Mouse (Mus musculus): ENCODE results near the gene Ppp2r5c. TPM values are rescaled to one million over a fixed set of nuclear protein-coding genes. Genes with fewer than 3 reads are reported as not detected.

The Ppp2r5c gene
- polyA plus RNA-seq, 1 experiment from 2014 or later, result 55.5 TPM

- WGBS (ENCODE audit: insufficient replicate concordance), result 47% methylated on average over 11 of the region's 11 CpGs
- no peak overlapping the region for H3K4me3 ChIP-seq (ENCODE audit: low read depth, low read length)
- DNase-seq (peak; percentile 47), ATAC-seq (peak; percentile 72)
- peak overlapping the region; percentile 26; the same call in 1 of the 2 replicates for H3K27ac ChIP-seq (ENCODE audit: low read depth)
- peak overlapping the region; percentile 4 for H3K9ac ChIP-seq (replicated peaks)
- H3K4me2 ChIP-seq (ENCODE audit: low read depth, low read length), result no peak overlapping the region
- peaks cover 7% of the 10 kb centered on the region; the same call in 1 of the 2 replicates for H3K36me3 ChIP-seq (replicated peaks; ENCODE audit: insufficient read depth, low read length)
- H3K27me3 ChIP-seq (ENCODE audit: insufficient read depth, low read length), result no peaks in the 10 kb centered on the region
- no peaks in the 10 kb centered on the region for H3K9me3 ChIP-seq (ENCODE audit: low read length)
- TF ChIP-seq EP300 (IDR thresholded peaks at IDR 0.05; ENCODE audit: low read depth) (no peak), CTCF (IDR thresholded peaks at IDR 0.05; ENCODE audit: low read depth) (peak; percentile 43)
- H3K4me1 ChIP-seq (ENCODE audit: insufficient read depth), result peaks cover 9% of the 10 kb centered on the region
Observed at GRCm38 (mm10) chr12:110608460-110609152, 161.7 kb downstream of the Ppp2r5c start.

- no peak overlapping the region for H3K4me3 ChIP-seq (ENCODE audit: low read depth, low read length)
- H3K36me3 ChIP-seq (replicated peaks; ENCODE audit: insufficient read depth, low read length), result peaks cover 12% of the 10 kb centered on the region
- 75% methylated on average over 9 of the region's 9 CpGs for WGBS (ENCODE audit: insufficient replicate concordance)
- H3K4me1 ChIP-seq (ENCODE audit: insufficient read depth), result peaks cover 4% of the 10 kb centered on the region
- ATAC-seq (no peak), DNase-seq (no peak)
- H3K4me2 ChIP-seq (ENCODE audit: low read depth, low read length), result no peak overlapping the region
- TF ChIP-seq EP300 (IDR thresholded peaks at IDR 0.05; ENCODE audit: low read depth) (no peak), CTCF (IDR thresholded peaks at IDR 0.05; ENCODE audit: low read depth) (no peak)
- H3K9me3 ChIP-seq (ENCODE audit: low read length), result no peaks in the 10 kb centered on the region
- peak overlapping the region; percentile 26; the same call in 1 of the 2 replicates for H3K27ac ChIP-seq (ENCODE audit: low read depth)
- peak overlapping the region; percentile 4 for H3K9ac ChIP-seq (replicated peaks)
- H3K27me3 ChIP-seq (ENCODE audit: insufficient read depth, low read length), result no peaks in the 10 kb centered on the region
Observed at GRCm38 (mm10) chr12:110609153-110609497, 162.2 kb downstream of the Ppp2r5c start.

GRCm38 (mm10) chr12:110610713-110611112, 163.8 kb downstream of the Ppp2r5c start:
- Histone ChIP-seq H3K4me2 (ENCODE audit: low read depth, low read length) (no peak overlapping the region), H3K27ac (ENCODE audit: low read depth) (no peak overlapping the region), H3K4me3 (ENCODE audit: low read depth, low read length) (no peak overlapping the region), H3K4me1 (ENCODE audit: insufficient read depth) (peaks cover 4% of the 10 kb centered on the region; the same call in 1 of the 2 replicates), H3K9me3 (ENCODE audit: low read length) (no peaks in the 10 kb centered on the region), H3K9ac (replicated peaks) (no peak overlapping the region), H3K27me3 (ENCODE audit: insufficient read depth, low read length) (no peaks in the 10 kb centered on the region), H3K36me3 (replicated peaks; ENCODE audit: insufficient read depth, low read length) (peaks cover 28% of the 10 kb centered on the region)
- ATAC-seq (no peak), DNase-seq (no peak)
- TF ChIP-seq EP300 (IDR thresholded peaks at IDR 0.05; ENCODE audit: low read depth) (no peak), CTCF (IDR thresholded peaks at IDR 0.05; ENCODE audit: low read depth) (no peak)
- WGBS (ENCODE audit: insufficient replicate concordance), result 81% methylated on average over 2 of the region's 2 CpGs

- 89% methylated on average over 11 of the region's 11 CpGs for WGBS (ENCODE audit: insufficient replicate concordance)
- Histone ChIP-seq H3K4me1 (ENCODE audit: insufficient read depth) (no peaks in the 10 kb centered on the region), H3K36me3 (replicated peaks; ENCODE audit: insufficient read depth, low read length) (peaks cover 97% of the 10 kb centered on the region), H3K4me2 (ENCODE audit: low read depth, low read length) (no peak overlapping the region), H3K27ac (ENCODE audit: low read depth) (no peak overlapping the region), H3K9me3 (ENCODE audit: low read length) (no peaks in the 10 kb centered on the region), H3K4me3 (ENCODE audit: low read depth, low read length) (no peak overlapping the region), H3K9ac (replicated peaks) (no peak overlapping the region), H3K27me3 (ENCODE audit: insufficient read depth, low read length) (no peaks in the 10 kb centered on the region)
- no peak for TF ChIP-seq EP300 (IDR thresholded peaks at IDR 0.05; ENCODE audit: low read depth)
- no peak for TF ChIP-seq CTCF (IDR thresholded peaks at IDR 0.05; ENCODE audit: low read depth)
- DNase-seq (no peak), ATAC-seq (no peak)
Observed at GRCm38 (mm10) chr12:110630056-110630455, 183.1 kb downstream of the Ppp2r5c start.

Other genes starting within 250 kb of the Ppp2r5c start
- gene Dio3, start 168.1 kb upstream of the Ppp2r5c start, polyA plus RNA-seq (2015; fragmentation: Nextera tagmentation; extraction: Ambion mirVana), result 0.07 and 0.09 TPM in 2 replicates
- 7.2 and 8.3 TPM in 2 replicates for gene Dync1h1, start 154.3 kb downstream of the Ppp2r5c start, polyA plus RNA-seq (2015; fragmentation: Nextera tagmentation; extraction: Ambion mirVana)
- gene 1700001K19Rik, start 235.5 kb downstream of the Ppp2r5c start, polyA plus RNA-seq (2015; fragmentation: Nextera tagmentation; extraction: Ambion mirVana), result not detected in 2 replicates